Mouse (Mus musculus) midbrain, embryonic 14.5 days (tissue): ENCODE results near the gene Kat7. TPM values are rescaled to one million over a fixed set of nuclear protein-coding genes. Genes with fewer than 3 reads are reported as not detected.

Experiments
- ATAC-seq: fragments of 200-750 bp; cut with Nextera tagmentation; 2 replicates; pipeline ENCODE4 v1.8.0; 2017; ENCODE audit warnings: moderate number of reproducible peaks, moderate library complexity; ENCODE audit not compliant: low FRiP score, low TSS enrichment
- DNase-seq: peaks from one replicate; pipeline ENCODE4 v3.0.0-alpha.2; 2015
- H3K27ac ChIP-seq: fragments of 300-500 bp; sonication (generic); replicated peaks from 2 replicates; pipeline ENCODE4 v1.5.1; 2014; ENCODE audit warnings: mild to moderate bottlenecking, low read depth, low read length, moderate library complexity
- H3K27me3 ChIP-seq: fragments of 300-500 bp; sonication (generic); 2 replicates; pipeline ENCODE4 v1.6.1; 2014; ENCODE audit warnings: low read length, control low read depth, mixed read lengths; ENCODE audit not compliant: control insufficient read depth, insufficient read depth
- H3K36me3 ChIP-seq: fragments of 300-500 bp; sonication (generic); 2 replicates; pipeline ENCODE4 v1.6.1; 2014; ENCODE audit warnings: low read length, control low read depth; ENCODE audit not compliant: control insufficient read depth, insufficient read depth
- H3K4me1 ChIP-seq: fragments of 300-500 bp; sonication (generic); 2 replicates; pipeline ENCODE4 v1.6.1; 2014; ENCODE audit warnings: mild to moderate bottlenecking, antibody characterized with exemption, low read length, control low read depth; ENCODE audit not compliant: control insufficient read depth, insufficient read depth
- H3K4me2 ChIP-seq: fragments of 300-500 bp; sonication (generic); 2 replicates; pipeline ENCODE4 v1.6.1; 2014; ENCODE audit warnings: mild to moderate bottlenecking, low read length, moderate library complexity
- H3K4me3 ChIP-seq: fragments of 300-500 bp; sonication (generic); replicated peaks from 2 replicates; pipeline ENCODE4 v1.5.1; 2014; ENCODE audit warnings: low read depth, low read length
- H3K9ac ChIP-seq: fragments of 300-500 bp; sonication (generic); replicated peaks from 2 replicates; pipeline ENCODE4 v1.6.1; 2014; ENCODE audit warnings: mild to moderate bottlenecking, low read length, moderate library complexity
- H3K9me3 ChIP-seq: fragments of 300-500 bp; sonication (generic); 2 replicates; pipeline ENCODE4 v1.6.1; 2016; ENCODE audit warnings: low read length, control low read depth, mixed read lengths; ENCODE audit not compliant: control insufficient read depth
- WGBS: fragments of 180-500 bp; shearing (Covaris S2); extraction: QIAGEN DNeasy Blood & Tissue Kit; methylation state at CpG from one replicate; pipeline ENCODE4 v1.1.7; 2014; 5-methylcytosine and 5-hydroxymethylcytosine counted together
- polyA plus RNA-seq: library from polyadenylated mRNA; unstranded; fragments of >200 nt; fragmentation: Nextera tagmentation; extraction: Ambion mirVana; gene quantifications from 2 replicates; pipeline ENCODE4 v1.2.1, GENCODE M21; 2014

Kat7 gene
- 56.6 and 65.2 TPM in 2 replicates for polyA plus RNA-seq

- Histone ChIP-seq H3K36me3 (peaks cover 11% of the 10 kb centered on the region), H3K27ac (peak within 1 kb of the TSS; percentile 95), H3K27me3 (no peaks in the 10 kb centered on the region), H3K9me3 (no peaks in the 10 kb centered on the region), H3K4me1 (peaks cover 15% of the 10 kb centered on the region), H3K4me3 (peak within 1 kb of the TSS; percentile 94), H3K4me2 (peak within 1 kb of the TSS; percentile 68), H3K9ac (peak within 1 kb of the TSS; percentile 90)
- DNase-seq: peak; percentile 99
- under 1% methylated on average over 42 of the region's 42 CpGs for WGBS
- peak; percentile 95 for ATAC-seq
These were observed at the start of gene Kat7 for GRCm38 (mm10) chr11:95310007-95310647. Gene Kat7 (minus strand): TSS chr11:95310246.

GRCm38 (mm10) chr11:95358263-95358662 is 48.2 kb upstream of the Kat7 start:
- no peaks in the 10 kb centered on the region for H3K27me3 ChIP-seq
- ATAC-seq: no peak
- no peak overlapping the region for H3K9ac ChIP-seq
- WGBS: 65% methylated on average over 3 of the region's 3 CpGs
- H3K27ac ChIP-seq: no peak overlapping the region
- DNase-seq: no peak
- no peak overlapping the region for H3K4me3 ChIP-seq
- no peaks in the 10 kb centered on the region for H3K4me1 ChIP-seq
- no peaks in the 10 kb centered on the region for H3K36me3 ChIP-seq
- H3K4me2 ChIP-seq: no peak overlapping the region
- H3K9me3 ChIP-seq: no peaks in the 10 kb centered on the region

- peak; percentile 25 for DNase-seq
- no peak overlapping the region for H3K4me3 ChIP-seq
- H3K4me1 ChIP-seq: no peaks in the 10 kb centered on the region
- 79% methylated on average over 17 of the region's 17 CpGs for WGBS
- no peak overlapping the region for H3K9ac ChIP-seq
- ATAC-seq: no peak
- no peak overlapping the region for H3K4me2 ChIP-seq
- no peaks in the 10 kb centered on the region for H3K36me3 ChIP-seq
- H3K27ac ChIP-seq: no peak overlapping the region
- no peaks in the 10 kb centered on the region for H3K27me3 ChIP-seq
- no peaks in the 10 kb centered on the region for H3K9me3 ChIP-seq
These were observed 46.6 kb upstream of the Kat7 start for GRCm38 (mm10) chr11:95356469-95357273.

GRCm38 (mm10) chr11:95356039-95356438 is 46.0 kb upstream of the Kat7 start:
- no peak overlapping the region for H3K4me3 ChIP-seq
- no peak overlapping the region for H3K9ac ChIP-seq
- no peaks in the 10 kb centered on the region for H3K9me3 ChIP-seq
- no peak overlapping the region for H3K4me2 ChIP-seq
- no peaks in the 10 kb centered on the region for H3K27me3 ChIP-seq
- 86% methylated on average over 7 of the region's 7 CpGs for WGBS
- no peaks in the 10 kb centered on the region for H3K4me1 ChIP-seq
- ATAC-seq: no peak
- H3K36me3 ChIP-seq: no peaks in the 10 kb centered on the region
- H3K27ac ChIP-seq: no peak overlapping the region
- DNase-seq: no peak

- Histone ChIP-seq H3K4me1 (no peaks in the 10 kb centered on the region), H3K9me3 (no peaks in the 10 kb centered on the region), H3K27me3 (no peaks in the 10 kb centered on the region), H3K4me2 (no peak overlapping the region), H3K4me3 (no peak overlapping the region), H3K9ac (no peak overlapping the region), H3K36me3 (no peaks in the 10 kb centered on the region), H3K27ac (no peak overlapping the region)
- 92% methylated on average over 5 of the region's 5 CpGs for WGBS
- DNase-seq (no peak), ATAC-seq (no peak)
These were observed 45.6 kb upstream of the Kat7 start for GRCm38 (mm10) chr11:95355661-95356011.

- Histone ChIP-seq H3K27ac (no peak overlapping the region), H3K36me3 (no peaks in the 10 kb centered on the region), H3K4me2 (no peak overlapping the region), H3K4me3 (no peak overlapping the region), H3K27me3 (no peaks in the 10 kb centered on the region), H3K9ac (no peak overlapping the region), H3K9me3 (no peaks in the 10 kb centered on the region), H3K4me1 (no peaks in the 10 kb centered on the region)
- ATAC-seq (no peak), DNase-seq (no peak)
- 89% methylated on average over 12 of the region's 12 CpGs for WGBS
These were observed 45.1 kb upstream of the Kat7 start for GRCm38 (mm10) chr11:95354945-95355660.

GRCm38 (mm10) chr11:95354228-95354944 is 44.3 kb upstream of the Kat7 start:
- H3K27ac ChIP-seq: no peak overlapping the region
- H3K4me1 ChIP-seq: no peaks in the 10 kb centered on the region
- 94% methylated on average over 14 of the region's 14 CpGs for WGBS
- no peak overlapping the region for H3K9ac ChIP-seq
- H3K9me3 ChIP-seq: no peaks in the 10 kb centered on the region
- H3K36me3 ChIP-seq: no peaks in the 10 kb centered on the region
- DNase-seq (no peak), ATAC-seq (no peak)
- H3K4me3 ChIP-seq: no peak overlapping the region
- no peaks in the 10 kb centered on the region for H3K27me3 ChIP-seq
- H3K4me2 ChIP-seq: no peak overlapping the region

GRCm38 (mm10) chr11:95353226-95353625 is 43.2 kb upstream of the Kat7 start:
- 93% methylated on average over 9 of the region's 9 CpGs for WGBS
- H3K4me3 ChIP-seq: no peak overlapping the region
- no peak overlapping the region for H3K27ac ChIP-seq
- no peak for DNase-seq
- no peak for ATAC-seq
- H3K36me3 ChIP-seq: no peaks in the 10 kb centered on the region
- H3K4me1 ChIP-seq: no peaks in the 10 kb centered on the region
- no peak overlapping the region for H3K9ac ChIP-seq
- no peaks in the 10 kb centered on the region for H3K9me3 ChIP-seq
- H3K4me2 ChIP-seq: no peak overlapping the region
- no peaks in the 10 kb centered on the region for H3K27me3 ChIP-seq
